Mouse (Mus musculus): ENCODE measurements around the gene Rps28. TPM values are rescaled to one million over a fixed set of nuclear protein-coding genes. Genes with fewer than 3 reads are reported as not detected.

Gene Rps28
- polyA plus RNA-seq, 1 experiment, result 444 TPM

GRCm38 (mm10) chr17:33799277-33799676, 25.1 kb downstream of the Rps28 start:
- WGBS, result 37% methylated on average over 1 of the region's 1 CpGs
- no peaks in the 10 kb centered on the region; the same call in 1 of the 2 replicates for H3K27me3 ChIP-seq (ENCODE audit: control insufficient read depth, insufficient read depth, low read length)
- no peak overlapping the region for H3K27ac ChIP-seq (ENCODE audit: insufficient read depth, low read depth, low read length)
- H3K36me3 ChIP-seq (ENCODE audit: control insufficient read depth, insufficient read depth, low read length), result no peaks in the 10 kb centered on the region
- no peaks in the 10 kb centered on the region for H3K4me1 ChIP-seq (ENCODE audit: control insufficient read depth, insufficient read depth, insufficient read length, low read length)
- H3K4me3 ChIP-seq (ENCODE audit: low read depth, low read length), result no peak overlapping the region
- no peak for TF ChIP-seq POLR2A (IDR thresholded peaks at IDR 0.05; ENCODE audit: low read depth, low read length)
- no peak for TF ChIP-seq CTCF (IDR thresholded peaks at IDR 0.05; ENCODE audit: extremely low read depth, insufficient read length, insufficient replicate concordance, low read depth, low read length)

GRCm38 (mm10) chr17:33798306-33798705, 26.1 kb downstream of the Rps28 start:
- Histone ChIP-seq H3K27ac (ENCODE audit: insufficient read depth, low read depth, low read length) (no peak overlapping the region), H3K27me3 (ENCODE audit: control insufficient read depth, insufficient read depth, low read length) (no peaks in the 10 kb centered on the region; the same call in 1 of the 2 replicates), H3K4me1 (ENCODE audit: control insufficient read depth, insufficient read depth, insufficient read length, low read length) (no peaks in the 10 kb centered on the region; the same call in 1 of the 2 replicates), H3K36me3 (ENCODE audit: control insufficient read depth, insufficient read depth, low read length) (no peaks in the 10 kb centered on the region), H3K4me3 (ENCODE audit: low read depth, low read length) (no peak overlapping the region)
- TF ChIP-seq POLR2A (IDR thresholded peaks at IDR 0.05; ENCODE audit: low read depth, low read length), result no peak
- TF ChIP-seq CTCF (IDR thresholded peaks at IDR 0.05; ENCODE audit: extremely low read depth, insufficient read length, insufficient replicate concordance, low read depth, low read length), result no peak
- 37% methylated on average over 3 of the region's 3 CpGs for WGBS

- TF ChIP-seq POLR2A (IDR thresholded peaks at IDR 0.05; ENCODE audit: low read depth, low read length) (no peak), CTCF (IDR thresholded peaks at IDR 0.05; ENCODE audit: extremely low read depth, insufficient read length, insufficient replicate concordance, low read depth, low read length) (no peak)
- H3K4me3 ChIP-seq (ENCODE audit: low read depth, low read length), result no peak overlapping the region
- peak overlapping the region; percentile 61; the same call in 1 of the 2 replicates for H3K27ac ChIP-seq (ENCODE audit: insufficient read depth, low read depth, low read length)
- no peaks in the 10 kb centered on the region for H3K36me3 ChIP-seq (ENCODE audit: control insufficient read depth, insufficient read depth, low read length)
- no peaks in the 10 kb centered on the region for H3K27me3 ChIP-seq (ENCODE audit: control insufficient read depth, insufficient read depth, low read length)
- H3K4me1 ChIP-seq (ENCODE audit: control insufficient read depth, insufficient read depth, insufficient read length, low read length), result peaks cover 10% of the 10 kb centered on the region
- WGBS, result 14% methylated on average over 4 of the region's 4 CpGs
These were observed 35.6 kb downstream of the Rps28 start for GRCm38 (mm10) chr17:33788732-33789131.

- Histone ChIP-seq H3K4me1 (ENCODE audit: control insufficient read depth, insufficient read depth, insufficient read length, low read length) (peaks cover 22% of the 10 kb centered on the region; the same call in 1 of the 2 replicates), H3K27me3 (ENCODE audit: control insufficient read depth, insufficient read depth, low read length) (no peaks in the 10 kb centered on the region), H3K36me3 (ENCODE audit: control insufficient read depth, insufficient read depth, low read length) (no peaks in the 10 kb centered on the region), H3K4me3 (ENCODE audit: low read depth, low read length) (no peak overlapping the region), H3K27ac (ENCODE audit: insufficient read depth, low read depth, low read length) (no peak overlapping the region)
- TF ChIP-seq CTCF (IDR thresholded peaks at IDR 0.05; ENCODE audit: extremely low read depth, insufficient read length, insufficient replicate concordance, low read depth, low read length) (no peak), POLR2A (IDR thresholded peaks at IDR 0.05; ENCODE audit: low read depth, low read length) (no peak)
- 90% methylated on average over 18 of the region's 18 CpGs for WGBS
These were observed 38.0 kb downstream of the Rps28 start for GRCm38 (mm10) chr17:33786375-33786774.

GRCm38 (mm10) chr17:33784939-33785338, 39.4 kb downstream of the Rps28 start:
- no peak overlapping the region for H3K4me3 ChIP-seq (ENCODE audit: low read depth, low read length)
- H3K27ac ChIP-seq (ENCODE audit: insufficient read depth, low read depth, low read length), result no peak overlapping the region
- H3K27me3 ChIP-seq (ENCODE audit: control insufficient read depth, insufficient read depth, low read length), result no peaks in the 10 kb centered on the region
- no peak for TF ChIP-seq CTCF (IDR thresholded peaks at IDR 0.05; ENCODE audit: extremely low read depth, insufficient read length, insufficient replicate concordance, low read depth, low read length)
- no peak for TF ChIP-seq POLR2A (IDR thresholded peaks at IDR 0.05; ENCODE audit: low read depth, low read length)
- H3K4me1 ChIP-seq (ENCODE audit: control insufficient read depth, insufficient read depth, insufficient read length, low read length), result peaks cover 29% of the 10 kb centered on the region
- 77% methylated on average over 2 of the region's 2 CpGs for WGBS
- H3K36me3 ChIP-seq (ENCODE audit: control insufficient read depth, insufficient read depth, low read length), result no peaks in the 10 kb centered on the region

GRCm38 (mm10) chr17:33783408-33783807, 41.0 kb downstream of the Rps28 start:
- TF ChIP-seq POLR2A (IDR thresholded peaks at IDR 0.05; ENCODE audit: low read depth, low read length), result no peak
- TF ChIP-seq CTCF (IDR thresholded peaks at IDR 0.05; ENCODE audit: extremely low read depth, insufficient read length, insufficient replicate concordance, low read depth, low read length), result no peak
- H3K27ac ChIP-seq (ENCODE audit: insufficient read depth, low read depth, low read length), result peak overlapping the region; percentile 35
- H3K4me3 ChIP-seq (ENCODE audit: low read depth, low read length), result no peak overlapping the region
- no peaks in the 10 kb centered on the region for H3K36me3 ChIP-seq (ENCODE audit: control insufficient read depth, insufficient read depth, low read length)
- no peaks in the 10 kb centered on the region for H3K27me3 ChIP-seq (ENCODE audit: control insufficient read depth, insufficient read depth, low read length)
- H3K4me1 ChIP-seq (ENCODE audit: control insufficient read depth, insufficient read depth, insufficient read length, low read length), result peaks cover 33% of the 10 kb centered on the region

- WGBS, result 44% methylated on average over 4 of the region's 4 CpGs
- TF ChIP-seq POLR2A (IDR thresholded peaks at IDR 0.05; ENCODE audit: low read depth, low read length) (no peak), CTCF (IDR thresholded peaks at IDR 0.05; ENCODE audit: extremely low read depth, insufficient read length, insufficient replicate concordance, low read depth, low read length) (no peak)
- Histone ChIP-seq H3K27me3 (ENCODE audit: control insufficient read depth, insufficient read depth, low read length) (no peaks in the 10 kb centered on the region), H3K36me3 (ENCODE audit: control insufficient read depth, insufficient read depth, low read length) (0 out of 2 replicates have a peak, but pooled peaks cover 1% of the 10 kb centered on the region), H3K4me3 (ENCODE audit: low read depth, low read length) (peak overlapping the region; percentile 63), H3K4me1 (ENCODE audit: control insufficient read depth, insufficient read depth, insufficient read length, low read length) (peaks cover 33% of the 10 kb centered on the region), H3K27ac (ENCODE audit: insufficient read depth, low read depth, low read length) (peak overlapping the region; percentile 64)
These were observed 42.3 kb downstream of the Rps28 start for GRCm38 (mm10) chr17:33782067-33782466.

Data from small intestine, adult 2 months (tissue).